Mouse (Mus musculus) forebrain, embryonic 15.5 days (tissue): ENCODE measurements around the gene Grasp. TPM values are rescaled to one million over a fixed set of nuclear protein-coding genes. Genes with fewer than 3 reads are reported as not detected.

Experiments used
- ATAC-seq: fragments of 200-750 bp; cut with Nextera tagmentation; replicated peaks from 2 replicates; pipeline ENCODE4 v1.8.0; 2017; ENCODE audit warnings: mild to moderate bottlenecking, moderate TSS enrichment, moderate library complexity
- H3K27ac ChIP-seq: fragments of 300-500 bp; sonication (generic); replicated peaks from 2 replicates; pipeline ENCODE4 v1.5.1; 2015; ENCODE audit warnings: mild to moderate bottlenecking, inconsistent platforms
- H3K27me3 ChIP-seq: fragments of 300-500 bp; sonication (generic); 2 replicates; pipeline ENCODE4 v1.6.1; 2015; ENCODE audit warnings: inconsistent platforms
- H3K36me3 ChIP-seq: fragments of 300-500 bp; sonication (generic); 2 replicates; pipeline ENCODE4 v1.6.1; 2015; ENCODE audit warnings: mild to moderate bottlenecking, inconsistent platforms
- H3K4me1 ChIP-seq: fragments of 300-500 bp; sonication (generic); 2 replicates; pipeline ENCODE4 v1.6.1; 2015; ENCODE audit warnings: inconsistent platforms
- H3K4me2 ChIP-seq: fragments of 300-500 bp; sonication (generic); replicated peaks from 2 replicates; pipeline ENCODE4 v1.6.1; 2015; ENCODE audit warnings: mild to moderate bottlenecking, inconsistent platforms
- H3K4me3 ChIP-seq: fragments of 300-500 bp; sonication (generic); 2 replicates; pipeline ENCODE4 v1.5.1; 2015; ENCODE audit warnings: mild to moderate bottlenecking, inconsistent platforms
- H3K9ac ChIP-seq: fragments of 300-500 bp; sonication (generic); replicated peaks from 2 replicates; pipeline ENCODE4 v1.6.1; 2015; ENCODE audit warnings: mild to moderate bottlenecking, inconsistent platforms
- H3K9me3 ChIP-seq: fragments of 300-500 bp; sonication (generic); 2 replicates; pipeline ENCODE4 v1.6.1; 2016; ENCODE audit warnings: inconsistent platforms
- WGBS: fragments of 180-500 bp; shearing (Covaris S2); methylation state at CpG from one replicate; pipeline ENCODE4 v1.1.7; 2015; ENCODE audit warnings: mixed read lengths; 5-methylcytosine and 5-hydroxymethylcytosine counted together
- polyA plus RNA-seq: library from polyadenylated mRNA; unstranded; fragments of >200 nt; fragmentation: Nextera tagmentation; extraction: Ambion mirVana; gene quantifications from 2 replicates; pipeline ENCODE4 v1.2.1, GENCODE M21; 2015

Grasp gene
- polyA plus RNA-seq, 1 experiment from 2014 or later = 1.7 TPM

DNA sequence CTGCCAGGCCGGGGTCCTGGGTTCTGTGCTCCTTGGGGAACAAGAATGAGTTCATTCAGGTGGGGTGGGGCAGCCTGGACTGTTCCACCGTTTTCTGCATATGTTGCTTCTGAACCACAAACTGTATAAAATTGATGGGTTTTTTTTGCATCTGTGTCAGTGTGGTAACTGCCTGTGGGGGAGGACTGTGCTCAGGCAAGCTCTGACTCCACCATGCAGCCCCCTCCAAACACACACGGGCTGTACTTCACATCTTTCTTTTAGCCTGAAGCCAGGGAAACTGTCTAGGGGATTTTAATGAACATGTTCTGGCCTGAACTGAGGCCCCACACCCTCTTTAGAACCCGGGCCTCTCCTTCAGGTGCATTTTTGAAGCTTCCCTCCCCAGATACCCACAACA lies 8.6 kb downstream of the Grasp start:
- 76% methylated on average over 4 of the region's 4 CpGs for WGBS
- peaks cover 14% of the 10 kb centered on the region; the same call in 1 of the 2 replicates for H3K4me1 ChIP-seq
- H3K36me3 ChIP-seq = 0 out of 2 replicates have a peak, but pooled peaks cover 3% of the 10 kb centered on the region
- H3K27me3 ChIP-seq = no peaks in the 10 kb centered on the region; the same call in 1 of the 2 replicates
- no peak for ATAC-seq
- H3K4me3 ChIP-seq = no peak overlapping the region
- H3K9me3 ChIP-seq = no peaks in the 10 kb centered on the region
- H3K9ac ChIP-seq = no peak overlapping the region
- H3K4me2 ChIP-seq = no peak overlapping the region
- no peak overlapping the region for H3K27ac ChIP-seq

DNA sequence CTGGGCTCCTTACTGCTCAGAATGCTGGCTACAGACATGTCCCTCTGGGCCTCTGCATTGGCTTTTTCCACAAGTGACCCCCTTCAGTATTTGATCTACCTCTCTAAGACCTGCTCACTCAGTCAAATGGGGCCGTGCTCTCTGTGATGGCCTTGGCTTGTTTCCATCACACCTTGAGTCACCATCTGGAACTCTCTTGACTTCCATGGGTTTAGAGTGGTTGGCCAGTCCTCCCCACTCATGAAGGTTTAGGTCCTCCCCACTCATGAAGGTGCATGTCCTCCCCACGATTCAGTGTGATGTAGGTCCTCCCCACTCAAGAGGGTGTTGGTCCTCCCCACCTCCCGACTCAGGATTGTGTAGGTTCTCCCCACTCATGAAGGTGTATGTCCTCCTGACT lies 9.2 kb downstream of the Grasp start:
- no peak overlapping the region for H3K4me2 ChIP-seq
- WGBS = 89% methylated on average over 3 of the region's 3 CpGs
- no peak overlapping the region for H3K4me3 ChIP-seq
- H3K27me3 ChIP-seq = no peaks in the 10 kb centered on the region; the same call in 1 of the 2 replicates
- ATAC-seq = no peak
- no peak overlapping the region for H3K27ac ChIP-seq
- H3K9me3 ChIP-seq = no peaks in the 10 kb centered on the region
- no peak overlapping the region for H3K9ac ChIP-seq
- 0 out of 2 replicates have a peak, but pooled peaks cover 3% of the 10 kb centered on the region for H3K36me3 ChIP-seq
- peaks cover 14% of the 10 kb centered on the region; the same call in 1 of the 2 replicates for H3K4me1 ChIP-seq

DNA sequence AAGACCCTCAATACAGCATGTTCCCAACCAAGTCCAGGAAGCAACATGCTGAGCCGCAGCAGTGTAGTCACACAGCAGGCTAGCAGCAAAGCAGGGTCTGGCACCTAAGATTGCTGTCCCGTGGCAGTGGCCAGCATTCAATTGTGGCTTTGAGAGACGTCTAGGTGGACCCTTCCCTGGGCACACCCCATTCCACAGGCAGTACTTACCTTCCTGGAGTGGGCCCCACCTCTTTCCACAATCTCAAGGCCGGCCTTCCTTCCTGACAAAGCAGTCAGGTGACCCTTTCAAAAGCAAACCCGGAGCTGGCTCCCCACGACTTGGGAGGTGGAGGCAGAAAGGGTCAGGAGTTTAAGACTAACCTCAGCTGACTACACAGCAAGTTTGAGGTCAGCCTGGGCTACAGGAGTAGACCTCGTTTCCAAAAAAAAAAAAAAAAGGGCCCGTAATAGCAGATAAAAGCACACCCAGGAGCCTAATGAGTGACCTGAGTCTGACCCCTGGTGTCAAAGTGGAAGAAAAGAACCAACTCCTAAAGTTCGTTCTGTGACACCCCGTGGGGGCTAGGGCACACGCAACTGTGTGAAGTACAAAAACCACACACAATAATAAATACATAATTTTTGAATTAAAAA lies 9.8 kb downstream of the Grasp start:
- Histone ChIP-seq H3K9ac (no peak overlapping the region), H3K4me1 (peaks cover 14% of the 10 kb centered on the region; the same call in 1 of the 2 replicates), H3K4me3 (no peak overlapping the region), H3K4me2 (no peak overlapping the region), H3K9me3 (no peaks in the 10 kb centered on the region), H3K27me3 (no peaks in the 10 kb centered on the region; the same call in 1 of the 2 replicates), H3K27ac (no peak overlapping the region), H3K36me3 (0 out of 2 replicates have a peak, but pooled peaks cover 3% of the 10 kb centered on the region)
- no peak for ATAC-seq
- 19% methylated on average over 11 of the region's 11 CpGs for WGBS

GRCm38 (mm10) chr15:101234611-101235341 lies 10.8 kb downstream of the Grasp start:
- Histone ChIP-seq H3K27ac (no peak overlapping the region), H3K27me3 (no peaks in the 10 kb centered on the region; the same call in 1 of the 2 replicates), H3K4me1 (peaks cover 18% of the 10 kb centered on the region; the same call in 1 of the 2 replicates), H3K9ac (no peak overlapping the region), H3K36me3 (0 out of 2 replicates have a peak, but pooled peaks cover 3% of the 10 kb centered on the region), H3K9me3 (no peaks in the 10 kb centered on the region), H3K4me3 (no peak overlapping the region), H3K4me2 (no peak overlapping the region)
- WGBS = 45% methylated on average over 10 of the region's 10 CpGs
- no peak for ATAC-seq

DNA sequence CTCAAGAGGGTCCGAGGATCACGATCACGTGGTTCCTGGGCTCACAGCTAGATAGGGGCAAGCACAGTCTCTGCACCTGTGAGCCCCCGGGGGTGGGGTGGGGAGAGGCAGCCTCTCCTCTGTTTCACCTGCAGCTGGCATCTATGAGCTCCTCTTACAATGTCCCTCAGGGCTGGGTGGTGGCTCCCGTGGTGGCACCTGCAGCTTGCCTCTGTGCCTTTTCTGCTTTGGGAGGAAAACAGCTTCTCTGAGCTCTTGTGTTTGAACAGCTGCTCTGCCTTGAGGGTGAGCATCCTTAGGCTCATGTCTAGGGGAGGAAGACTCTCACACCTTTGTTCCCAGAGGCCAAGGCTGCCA lies 11.3 kb downstream of the Grasp start:
- Histone ChIP-seq H3K4me2 (no peak overlapping the region), H3K27ac (no peak overlapping the region), H3K4me1 (peaks cover 18% of the 10 kb centered on the region; the same call in 1 of the 2 replicates), H3K9me3 (no peaks in the 10 kb centered on the region), H3K4me3 (no peak overlapping the region), H3K9ac (no peak overlapping the region), H3K27me3 (no peaks in the 10 kb centered on the region; the same call in 1 of the 2 replicates), H3K36me3 (0 out of 2 replicates have a peak, but pooled peaks cover 3% of the 10 kb centered on the region)
- no peak for ATAC-seq
- WGBS = 35% methylated on average over 5 of the region's 5 CpGs

- Histone ChIP-seq H3K36me3 (0 out of 2 replicates have a peak, but pooled peaks cover 3% of the 10 kb centered on the region), H3K4me3 (no peak overlapping the region), H3K9ac (no peak overlapping the region), H3K9me3 (no peaks in the 10 kb centered on the region), H3K27ac (no peak overlapping the region), H3K4me1 (peaks cover 20% of the 10 kb centered on the region), H3K4me2 (no peak overlapping the region), H3K27me3 (no peaks in the 10 kb centered on the region; the same call in 1 of the 2 replicates)
- ATAC-seq = no peak
- WGBS = 40% methylated on average over 12 of the region's 12 CpGs
Observed at GRCm38 (mm10) chr15:101235728-101236327, 11.8 kb downstream of the Grasp start.

DNA sequence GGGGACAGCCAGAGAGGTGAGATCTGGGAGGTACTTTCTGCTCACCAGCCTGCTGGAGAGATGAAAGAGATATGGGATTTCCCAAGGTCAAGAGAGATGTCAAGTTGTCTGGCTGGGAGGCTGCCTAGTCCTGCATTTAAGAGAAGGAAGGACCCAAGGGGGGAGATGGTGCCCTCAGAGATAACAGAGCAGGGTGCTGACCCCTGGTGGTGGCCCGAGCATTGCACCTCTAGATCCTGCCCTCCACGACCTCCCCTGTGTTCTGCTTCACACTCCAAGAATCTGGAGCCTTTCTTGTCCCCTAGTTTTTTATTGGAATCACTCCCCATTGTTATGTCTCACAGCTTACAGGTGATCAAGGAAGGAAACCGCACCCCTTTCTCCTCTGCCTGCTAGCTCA lies 12.9 kb downstream of the Grasp start:
- Histone ChIP-seq H3K36me3 (no peaks in the 10 kb centered on the region), H3K4me3 (no peak overlapping the region), H3K27ac (no peak overlapping the region), H3K27me3 (no peaks in the 10 kb centered on the region; the same call in 1 of the 2 replicates), H3K9me3 (no peaks in the 10 kb centered on the region), H3K9ac (no peak overlapping the region), H3K4me1 (peaks cover 23% of the 10 kb centered on the region), H3K4me2 (no peak overlapping the region)
- no peak for ATAC-seq
- 1% methylated on average over 3 of the region's 3 CpGs for WGBS

- no peaks in the 10 kb centered on the region for H3K9me3 ChIP-seq
- H3K27me3 ChIP-seq = no peaks in the 10 kb centered on the region; the same call in 1 of the 2 replicates
- peak; percentile 44; the same call in 1 of the 2 replicates for ATAC-seq
- peak overlapping the region; percentile 18 for H3K4me3 ChIP-seq
- H3K4me1 ChIP-seq = peaks cover 23% of the 10 kb centered on the region
- H3K4me2 ChIP-seq = peak overlapping the region; percentile 37
- no peak overlapping the region for H3K27ac ChIP-seq
- H3K9ac ChIP-seq = no peak overlapping the region
- 7% methylated on average over 28 of the region's 28 CpGs for WGBS
- H3K36me3 ChIP-seq = no peaks in the 10 kb centered on the region
Observed at GRCm38 (mm10) chr15:101238885-101239511, 15.0 kb downstream of the Grasp start.

DNA sequence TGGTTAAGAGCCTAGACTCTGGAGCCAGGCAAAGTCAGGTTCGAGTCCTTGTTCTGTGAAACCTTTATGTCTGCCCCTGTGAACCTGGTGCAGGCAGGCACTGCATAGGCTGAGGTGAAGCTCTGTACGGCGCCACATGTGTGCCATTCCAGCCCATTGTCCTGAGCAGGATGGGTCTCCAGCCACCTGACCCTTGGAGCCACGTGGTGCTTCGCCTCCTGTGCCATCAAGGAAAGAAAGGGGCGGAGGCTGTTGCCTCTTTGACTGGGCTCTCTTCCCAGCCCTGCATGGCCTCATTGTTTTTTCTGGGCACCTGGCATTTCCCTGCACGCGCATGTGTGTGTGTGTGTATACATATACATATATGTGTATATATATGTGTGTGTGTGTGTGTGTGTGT lies 15.8 kb downstream of the Grasp start:
- no peak overlapping the region for H3K9ac ChIP-seq
- peaks cover 18% of the 10 kb centered on the region for H3K4me1 ChIP-seq
- H3K27ac ChIP-seq = no peak overlapping the region
- ATAC-seq = no peak
- H3K27me3 ChIP-seq = no peaks in the 10 kb centered on the region; the same call in 1 of the 2 replicates
- 61% methylated on average over 8 of the region's 8 CpGs for WGBS
- H3K36me3 ChIP-seq = no peaks in the 10 kb centered on the region
- H3K4me2 ChIP-seq = no peak overlapping the region
- no peaks in the 10 kb centered on the region for H3K9me3 ChIP-seq
- no peak overlapping the region for H3K4me3 ChIP-seq

DNA sequence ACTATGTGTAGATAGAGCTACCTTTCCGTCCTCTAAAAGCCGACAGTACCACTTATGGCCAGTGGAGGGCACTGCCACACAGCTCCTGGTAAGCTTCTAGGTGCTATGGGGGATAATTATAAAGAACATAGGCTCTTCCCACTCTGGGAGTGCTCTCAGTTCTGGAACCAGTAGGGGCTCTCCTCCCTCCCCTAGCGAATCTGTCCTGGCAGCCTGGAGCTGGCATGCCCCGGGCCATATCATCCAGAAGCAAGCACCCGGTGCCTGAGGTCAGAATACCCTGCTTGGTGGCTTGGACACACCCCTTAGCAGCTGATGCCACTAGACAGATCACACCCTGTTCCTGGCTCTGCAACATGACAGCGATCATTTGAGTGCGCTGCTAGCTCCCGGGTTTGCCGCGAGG lies 16.8 kb downstream of the Grasp start:
- no peaks in the 10 kb centered on the region; the same call in 1 of the 2 replicates for H3K27me3 ChIP-seq
- peaks cover 10% of the 10 kb centered on the region for H3K4me1 ChIP-seq
- peak; percentile 66 for ATAC-seq
- H3K4me3 ChIP-seq = peak overlapping the region; percentile 23; the same call in 1 of the 2 replicates
- no peaks in the 10 kb centered on the region for H3K36me3 ChIP-seq
- H3K9ac ChIP-seq = no peak overlapping the region; the same call in 1 of the 2 replicates
- WGBS = 6% methylated on average over 10 of the region's 10 CpGs
- H3K27ac ChIP-seq = 0 out of 2 replicates have a peak overlapping the region, but pooled peaks have one; percentile 5
- H3K4me2 ChIP-seq = peak overlapping the region; percentile 43
- no peaks in the 10 kb centered on the region for H3K9me3 ChIP-seq

DNA sequence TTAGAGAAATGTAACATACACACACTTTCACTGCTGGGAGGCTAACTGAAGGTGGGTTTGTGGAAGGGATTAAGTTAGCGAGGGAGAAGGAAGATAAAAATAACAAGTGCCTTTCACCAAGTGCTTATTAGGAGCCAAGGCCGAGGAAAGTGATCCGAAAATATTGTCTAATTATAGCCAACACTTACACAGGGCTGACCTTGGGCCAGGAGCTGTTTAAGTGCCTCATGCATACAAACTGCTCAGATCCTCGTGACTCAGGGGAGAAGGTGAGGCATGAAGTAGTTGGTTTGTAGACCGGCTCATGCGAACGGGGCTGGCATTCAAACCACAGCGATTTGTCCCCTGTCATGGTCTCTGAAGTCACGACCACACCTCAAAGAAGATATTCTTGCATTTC lies 17.2 kb downstream of the Grasp start:
- no peak overlapping the region; the same call in 1 of the 2 replicates for H3K9ac ChIP-seq
- 63% methylated on average over 9 of the region's 9 CpGs for WGBS
- ATAC-seq = no peak

More for the DNA sequence above, 17.2 kb downstream of the Grasp start:
- Histone ChIP-seq H3K36me3 (no peaks in the 10 kb centered on the region), H3K27ac (0 out of 2 replicates have a peak overlapping the region, but pooled peaks have one; percentile 5), H3K27me3 (no peaks in the 10 kb centered on the region; the same call in 1 of the 2 replicates), H3K4me3 (no peak overlapping the region), H3K9me3 (no peaks in the 10 kb centered on the region), H3K4me2 (peak overlapping the region; percentile 43; the same call in 1 of the 2 replicates), H3K4me1 (peaks cover 12% of the 10 kb centered on the region)
